Comparison of ENCODE assay signal across 18 mouse cellular contexts in genomic region chr15:64434908-64435307, GRCm38 (mm10).
A peak's percentile ranks its signal among the peaks of the same experiment; 100 is the strongest.
DNase-seq lines count a peak whose midpoint lies in the region; ATAC-seq and TF ChIP-seq lines count a peak whose summit lies in the region.
"Had no signal": no experiment of that assay in that cellular context is flagged by ENCODE, and none has a peak within 500 bp of the region (broad histone marks: within the 10 kb centered on the region; RNA-seq: fewer than 3 reads in every experiment).

No protein-coding gene starts in this region.

- H3K9ac ChIP-seq in hindbrain, embryonic 16.5 days (ENCODE audit: low read depth, low read length), result no peak overlapping the region
- no peak overlapping the region for H3K9ac ChIP-seq in forebrain, embryonic 12.5 days
- H3K9ac ChIP-seq in forebrain, embryonic 14.5 days (ENCODE audit: low read length), result no peak overlapping the region
- H3K9ac ChIP-seq: embryonic facial prominence, embryonic 15.5 days; heart, embryonic 15.5 days; hindbrain, embryonic 15.5 days had no signal

- H3K27me3 ChIP-seq in hindbrain, embryonic 10.5 days (ENCODE audit: insufficient read depth, poor library complexity, severe bottlenecking), result no peaks in the 10 kb centered on the region
- no peaks in the 10 kb centered on the region for H3K27me3 ChIP-seq in hindbrain, embryonic 16.5 days (replicated peaks; ENCODE audit: control insufficient read depth, insufficient read depth, low read length)
- no peaks in the 10 kb centered on the region for H3K27me3 ChIP-seq in forebrain, embryonic 12.5 days
- H3K27me3 ChIP-seq in forebrain, embryonic 14.5 days (replicated peaks; ENCODE audit: control insufficient read depth, insufficient read depth, low read length), result no peaks in the 10 kb centered on the region
- H3K27me3 ChIP-seq in cerebellum, adult 2 months (ENCODE audit: control insufficient read depth, insufficient read depth, low read length), result peaks cover 2% of the 10 kb centered on the region; the same call in 1 of the 2 replicates
- H3K27me3 ChIP-seq: embryonic facial prominence, embryonic 15.5 days; heart, embryonic 15.5 days; hindbrain, embryonic 15.5 days had no signal

- H3K36me3 ChIP-seq in hindbrain, embryonic 10.5 days, result no peaks in the 10 kb centered on the region
- no peaks in the 10 kb centered on the region for H3K36me3 ChIP-seq in hindbrain, embryonic 16.5 days (ENCODE audit: control insufficient read depth, insufficient read depth, low read length)
- no peaks in the 10 kb centered on the region for H3K36me3 ChIP-seq in forebrain, embryonic 12.5 days (replicated peaks)
- no peaks in the 10 kb centered on the region for H3K36me3 ChIP-seq in forebrain, embryonic 14.5 days (ENCODE audit: control insufficient read depth, insufficient read depth, low read length)
- H3K36me3 ChIP-seq: embryonic facial prominence, embryonic 15.5 days; heart, embryonic 15.5 days; hindbrain, embryonic 15.5 days had no signal

- no peak for DNase-seq in hindbrain, embryonic 10.5 days (ENCODE audit: low spot score)
- no peak for DNase-seq in left cerebral cortex, adult 2 months (ENCODE audit: extremely low spot score in 1 of 2, low spot score in 2 of 2)
- DNase-seq in left cerebral cortex, postnatal 36 days (ENCODE audit: low spot score in 2 of 2), result no peak
- DNase-seq in forebrain, embryonic 14.5 days (ENCODE audit: low spot score), result no peak
- DNase-seq in cerebellum, adult 2 months, result no peak
- DNase-seq in cerebellum, postnatal 14 days, result no peak
- DNase-seq: adrenal gland, postnatal 25 days; cerebellum, adult 18-20 months; cerebellum, postnatal 10 days; gastrocnemius, adult 2 months; gastrocnemius, postnatal 25 days had no signal

- no peak for TF ChIP-seq CTCF in left cerebral cortex, adult 2 months (IDR thresholded peaks at IDR 0.05)
- no peak for TF ChIP-seq CTCF in cerebellum, adult 2 months (IDR thresholded peaks at IDR 0.05; ENCODE audit: borderline replicate concordance, insufficient read depth, low read depth, low read length)

- intact Hi-C loops in left cerebral cortex, adult 2 months (cut with DNase I), result loop anchor here (1.0 kb wide), 1 partner anchor 49 kb away; no protein-coding TSS in a partner anchor
- intact Hi-C loops in left cerebral cortex, postnatal 36 days (cut with DNase I), result loop anchor here (5.0 kb wide), 1 partner anchor 48 kb away; no protein-coding TSS in a partner anchor

- peaks cover 12% of the 10 kb centered on the region for H3K4me1 ChIP-seq in hindbrain, embryonic 10.5 days (replicated peaks)
- no peaks in the 10 kb centered on the region for H3K4me1 ChIP-seq in hindbrain, embryonic 16.5 days (ENCODE audit: control insufficient read depth, insufficient read depth, low read depth, low read length)
- peaks cover 7% of the 10 kb centered on the region; the same call in 1 of the 2 replicates for H3K4me1 ChIP-seq in forebrain, embryonic 12.5 days
- peaks cover 6% of the 10 kb centered on the region; the same call in 1 of the 2 replicates for H3K4me1 ChIP-seq in forebrain, embryonic 14.5 days (ENCODE audit: control insufficient read depth, insufficient read depth, low read length)
- H3K4me1 ChIP-seq in cerebellum, adult 2 months (ENCODE audit: control insufficient read depth, insufficient read depth, low read length), result no peaks in the 10 kb centered on the region
- H3K4me1 ChIP-seq: embryonic facial prominence, embryonic 15.5 days; heart, embryonic 15.5 days; hindbrain, embryonic 15.5 days had no signal

- no peak overlapping the region for H3K4me2 ChIP-seq in hindbrain, embryonic 16.5 days (ENCODE audit: low read length)
- H3K4me2 ChIP-seq in forebrain, embryonic 12.5 days, result no peak overlapping the region
- no peak overlapping the region for H3K4me2 ChIP-seq in forebrain, embryonic 14.5 days (ENCODE audit: low read length)
- H3K4me2 ChIP-seq: embryonic facial prominence, embryonic 15.5 days; heart, embryonic 15.5 days; hindbrain, embryonic 15.5 days had no signal

- H3K9me3 ChIP-seq in hindbrain, embryonic 10.5 days, result no peaks in the 10 kb centered on the region
- H3K9me3 ChIP-seq in hindbrain, embryonic 16.5 days (ENCODE audit: control insufficient read depth, low read length), result no peaks in the 10 kb centered on the region
- H3K9me3 ChIP-seq in forebrain, embryonic 12.5 days, result no peaks in the 10 kb centered on the region
- no peaks in the 10 kb centered on the region for H3K9me3 ChIP-seq in forebrain, embryonic 14.5 days (replicated peaks; ENCODE audit: control insufficient read depth, low read length)
- H3K9me3 ChIP-seq: embryonic facial prominence, embryonic 15.5 days; heart, embryonic 15.5 days; hindbrain, embryonic 15.5 days had no signal

- peak overlapping the region; percentile 29; the same call in 1 of the 2 replicates for H3K27ac ChIP-seq in hindbrain, embryonic 10.5 days
- H3K27ac ChIP-seq in hindbrain, embryonic 16.5 days (ENCODE audit: low read depth, low read length), result no peak overlapping the region
- H3K27ac ChIP-seq in left cerebral cortex, adult 2 months, result peak overlapping the region; percentile 0; the same call in 1 of the 2 replicates
- no peak overlapping the region for H3K27ac ChIP-seq in forebrain, embryonic 12.5 days
- H3K27ac ChIP-seq in forebrain, embryonic 14.5 days (ENCODE audit: low read depth, low read length), result no peak overlapping the region
- no peak overlapping the region for H3K27ac ChIP-seq in cerebellum, adult 2 months (ENCODE audit: insufficient read depth, low read length)
- H3K27ac ChIP-seq: embryonic facial prominence, embryonic 15.5 days; gastrocnemius, adult 2 months; heart, embryonic 15.5 days; hindbrain, embryonic 15.5 days had no signal

- no peak for ATAC-seq in hindbrain, embryonic 16.5 days
- ATAC-seq in forebrain, embryonic 12.5 days (ENCODE audit: low FRiP score), result peak; percentile 23; the same call in 1 of the 2 replicates
- ATAC-seq in forebrain, embryonic 14.5 days, result 0 out of 2 replicates have a peak, but pooled peaks have one; percentile 18
- ATAC-seq: inflammation-experienced regulatory T-cells, adult 6 months had no signal

- H3K4me3 ChIP-seq in hindbrain, embryonic 10.5 days, result no peak overlapping the region
- H3K4me3 ChIP-seq in hindbrain, embryonic 16.5 days (ENCODE audit: low read length), result no peak overlapping the region
- H3K4me3 ChIP-seq in left cerebral cortex, adult 2 months, result no peak overlapping the region
- H3K4me3 ChIP-seq in forebrain, embryonic 12.5 days (replicated peaks), result no peak overlapping the region
- H3K4me3 ChIP-seq in forebrain, embryonic 14.5 days (ENCODE audit: low read depth, low read length), result no peak overlapping the region
- H3K4me3 ChIP-seq in cerebellum, adult 2 months (replicated peaks; ENCODE audit: insufficient read depth, low read depth, low read length), result no peak overlapping the region
- H3K4me3 ChIP-seq: embryonic facial prominence, embryonic 15.5 days; erythroblast, embryonic 14.5 days; gastrocnemius, adult 2 months; heart, embryonic 15.5 days; hindbrain, embryonic 15.5 days had no signal

- 94% methylated on average over 2 of the region's 2 CpGs for WGBS in hindbrain, embryonic 10.5 days
- 87% methylated on average over 2 of the region's 2 CpGs for WGBS in hindbrain, embryonic 16.5 days
- WGBS in forebrain, embryonic 12.5 days, result 90% methylated on average over 2 of the region's 2 CpGs
- 92% methylated on average over 2 of the region's 2 CpGs for WGBS in forebrain, embryonic 14.5 days
- 90% methylated on average over 2 of the region's 2 CpGs for WGBS in cerebellum, adult 2 months

- no peak for TF ChIP-seq POLR2A in cerebellum, adult 2 months (IDR thresholded peaks at IDR 0.05; ENCODE audit: borderline replicate concordance, insufficient read depth, low read length)

Comparison
In these comparisons a context has a peak if more than half of its experiments do, and no peak if none do; other contexts are left out.
1. H3K27ac ChIP-seq: peak in hindbrain, embryonic 10.5 days (single experiment) and left cerebral cortex, adult 2 months (single experiment); none in hindbrain, embryonic 16.5 days (single experiment), forebrain, embryonic 12.5 days (single experiment), forebrain, embryonic 14.5 days (single experiment) and cerebellum, adult 2 months (single experiment).